Mouse (Mus musculus) spleen, adult 18-20 months (tissue): ENCODE data around the gene Il6ra.

Experiments
- DNase-seq, 2 experiments: peaks; one replicate each; pipeline ENCODE4 v3.0.0; 2022; ENCODE audit warnings: mixed read lengths in 2 of 2

The Il6ra gene

GRCm38 (mm10) chr3:89912543-89913391, at the start of gene Il6ra:
Il6ra (minus strand) TSS chr3:89913196.
- peak; percentile 72 to 75 for DNase-seq

GRCm38 (mm10) chr3:89962059-89962750, 49.2 kb upstream of the Il6ra start:
- no peak for DNase-seq

- no peak for DNase-seq
These were observed 48.4 kb upstream of the Il6ra start for GRCm38 (mm10) chr3:89961436-89961835.

GRCm38 (mm10) chr3:89960469-89960868, 47.5 kb upstream of the Il6ra start:
- peak; percentile 86 to 87 for DNase-seq

GRCm38 (mm10) chr3:89959435-89959834, 46.4 kb upstream of the Il6ra start:
- DNase-seq = no peak

- DNase-seq = no peak
These were observed 44.9 kb upstream of the Il6ra start for GRCm38 (mm10) chr3:89957880-89958279.

GRCm38 (mm10) chr3:89956177-89956971, 43.4 kb upstream of the Il6ra start:
- DNase-seq = no peak

GRCm38 (mm10) chr3:89953420-89953819, 40.4 kb upstream of the Il6ra start:
- DNase-seq = peak; percentile 56 to 77

- no peak for DNase-seq
These were observed 35.7 kb upstream of the Il6ra start for GRCm38 (mm10) chr3:89948655-89949054.

- no peak for DNase-seq
These were observed 35.0 kb upstream of the Il6ra start for GRCm38 (mm10) chr3:89948021-89948420.

GRCm38 (mm10) chr3:89945026-89945425, 32.0 kb upstream of the Il6ra start:
- DNase-seq = no peak

GRCm38 (mm10) chr3:89942894-89943293, 29.9 kb upstream of the Il6ra start:
- DNase-seq = no peak

- no peak for DNase-seq
These were observed 23.5 kb upstream of the Il6ra start for GRCm38 (mm10) chr3:89936495-89936894.

GRCm38 (mm10) chr3:89932925-89933324, 19.9 kb upstream of the Il6ra start:
- no peak for DNase-seq

- DNase-seq = no peak
These were observed 16.0 kb upstream of the Il6ra start for GRCm38 (mm10) chr3:89928956-89929355.

GRCm38 (mm10) chr3:89926440-89926839, 13.4 kb upstream of the Il6ra start:
- no peak for DNase-seq

GRCm38 (mm10) chr3:89920711-89921110, 7.7 kb upstream of the Il6ra start:
- DNase-seq = no peak

- DNase-seq = no peak
These were observed 4.4 kb upstream of the Il6ra start for GRCm38 (mm10) chr3:89917408-89917807.

- DNase-seq = no peak
These were observed 3.6 kb upstream of the Il6ra start for GRCm38 (mm10) chr3:89916622-89917021.

GRCm38 (mm10) chr3:89914700-89915099, 1.7 kb upstream of the Il6ra start:
- no peak for DNase-seq

- peak in 1 of 2 experiments; percentile 28 for DNase-seq
These were observed 871 bp downstream of the Il6ra start for GRCm38 (mm10) chr3:89912108-89912542.

GRCm38 (mm10) chr3:89911207-89911606, 1.8 kb downstream of the Il6ra start:
- DNase-seq = peak; percentile 55 to 57
